Comparison of ENCODE assay signal across 11 mouse cellular contexts in the genomic region with DNA sequence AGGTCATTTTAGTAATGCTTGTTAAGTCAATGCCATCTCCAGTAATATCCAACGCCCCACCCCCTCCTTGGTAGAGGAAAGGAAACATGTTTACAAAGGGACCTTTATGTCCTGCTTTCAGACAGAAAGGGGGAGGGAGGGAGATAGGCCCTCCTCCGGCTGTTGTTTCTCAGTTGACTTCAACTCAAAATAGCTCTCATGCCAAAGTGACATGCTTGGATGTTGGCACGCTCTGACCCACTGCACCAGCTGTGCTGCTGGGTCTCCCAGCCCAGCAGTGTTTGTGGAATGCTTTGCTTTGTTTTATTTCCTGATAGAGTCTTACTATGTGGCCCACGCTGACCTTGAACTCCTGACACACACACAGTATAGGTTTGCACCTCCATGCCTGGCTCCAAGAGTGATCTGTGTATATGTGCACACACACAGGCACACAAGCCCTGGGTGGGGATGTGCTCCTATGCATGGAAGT. TPM values are rescaled to one million over a fixed set of nuclear protein-coding genes. Genes with fewer than 3 reads are reported as not detected.
A peak's percentile ranks its signal among the peaks of the same experiment; 100 is the strongest.
DNase-seq lines count a peak whose midpoint lies in the region; ATAC-seq and TF ChIP-seq lines count a peak whose summit lies in the region.
"Had no signal": no experiment of that assay in that cellular context is flagged by ENCODE, and none has a peak within 500 bp of the region (broad histone marks: within the 10 kb centered on the region; RNA-seq: fewer than 3 reads in every experiment).

No protein-coding gene starts in this region.

- H3K4me2 ChIP-seq in heart, embryonic 11.5 days: no peak overlapping the region
- H3K4me2 ChIP-seq in lung, embryonic 14.5 days: no peak overlapping the region
- no peak overlapping the region for H3K4me2 ChIP-seq in embryonic facial prominence, embryonic 13.5 days
- H3K4me2 ChIP-seq in myocyte (ENCODE audit: low read depth): no peak overlapping the region

- no peak for TF ChIP-seq EP300 in heart, adult 2 months (IDR thresholded peaks at IDR 0.05; ENCODE audit: insufficient read depth, low read depth, low read length)

- TF ChIP-seq POLR2A in heart, adult 2 months (IDR thresholded peaks at IDR 0.05; ENCODE audit: insufficient read depth, low read depth, low read length): no peak
- no peak for TF ChIP-seq POLR2A in myocyte (IDR thresholded peaks at IDR 0.05; ENCODE audit: insufficient read length, low read depth)

- DNase-seq in heart, adult 2 months: no peak
- DNase-seq in lung, embryonic 14.5 days: peak; percentile 46
- DNase-seq in lung, postnatal 25 days (ENCODE audit: low spot score): no peak
- DNase-seq in kidney, postnatal 25 days: no peak
- DNase-seq: adrenal gland, adult 2 months; spleen, adult 18-20 months; thymus, postnatal 4 days had no signal

- no peaks in the 10 kb centered on the region for H3K4me1 ChIP-seq in heart, embryonic 11.5 days (ENCODE audit: control insufficient read depth, insufficient read depth, low read length)
- peaks cover 4% of the 10 kb centered on the region for H3K4me1 ChIP-seq in heart, adult 2 months (ENCODE audit: control insufficient read depth, insufficient read depth, low read length)
- no peaks in the 10 kb centered on the region for H3K4me1 ChIP-seq in lung, embryonic 14.5 days (ENCODE audit: insufficient read depth)
- H3K4me1 ChIP-seq in embryonic facial prominence, embryonic 13.5 days: no peaks in the 10 kb centered on the region
- H3K4me1 ChIP-seq: megakaryocyte, embryonic 14.5 days had no signal

- no peaks in the 10 kb centered on the region for H3K9me3 ChIP-seq in heart, embryonic 11.5 days (replicated peaks; ENCODE audit: control insufficient read depth, low read length)
- H3K9me3 ChIP-seq in lung, embryonic 14.5 days (ENCODE audit: low read depth, low read length): no peaks in the 10 kb centered on the region
- H3K9me3 ChIP-seq in embryonic facial prominence, embryonic 13.5 days: no peaks in the 10 kb centered on the region

- no peaks in the 10 kb centered on the region for H3K27me3 ChIP-seq in heart, embryonic 11.5 days (ENCODE audit: control insufficient read depth, insufficient read depth, low read length)
- H3K27me3 ChIP-seq in heart, adult 2 months (ENCODE audit: control insufficient read depth, insufficient read depth, low read length): no peaks in the 10 kb centered on the region
- no peaks in the 10 kb centered on the region for H3K27me3 ChIP-seq in lung, embryonic 14.5 days (ENCODE audit: insufficient read depth, low read length)
- H3K27me3 ChIP-seq in embryonic facial prominence, embryonic 13.5 days: no peaks in the 10 kb centered on the region
- H3K27me3 ChIP-seq in myocyte (ENCODE audit: control insufficient read depth, insufficient read depth, insufficient read length): no peaks in the 10 kb centered on the region

- H3K79me2 ChIP-seq in heart, adult 2 months (replicated peaks; ENCODE audit: control insufficient read depth, insufficient read depth, low read length): no peaks in the 10 kb centered on the region
- H3K79me2 ChIP-seq in myocyte (ENCODE audit: control insufficient read depth, insufficient read depth): no peaks in the 10 kb centered on the region

- no peak overlapping the region for H3K9ac ChIP-seq in heart, embryonic 11.5 days (ENCODE audit: low read depth, low read length)
- no peak overlapping the region for H3K9ac ChIP-seq in heart, adult 2 months (ENCODE audit: low read depth, low read length)
- H3K9ac ChIP-seq in lung, embryonic 14.5 days: no peak overlapping the region
- no peak overlapping the region for H3K9ac ChIP-seq in embryonic facial prominence, embryonic 13.5 days

- WGBS in heart, embryonic 11.5 days (ENCODE audit: insufficient replicate concordance): 49% methylated on average over 4 of the region's 4 CpGs
- 29% methylated on average over 4 of the region's 4 CpGs for WGBS in heart, adult 2 months
- WGBS in lung, embryonic 14.5 days: 56% methylated on average over 4 of the region's 4 CpGs
- WGBS in embryonic facial prominence, embryonic 13.5 days: 44% methylated on average over 4 of the region's 4 CpGs

- no peak for TF ChIP-seq CTCF in heart, adult 2 months (IDR thresholded peaks at IDR 0.05)
- no peak for TF ChIP-seq CTCF in lung, embryonic 14.5 days (IDR thresholded peaks at IDR 0.05; ENCODE audit: low read depth)

- H3ac ChIP-seq in myocyte (ENCODE audit: control insufficient read depth, insufficient read length): no peak overlapping the region

- H3K36me3 ChIP-seq in heart, embryonic 11.5 days (ENCODE audit: control insufficient read depth, insufficient read depth, low read length): no peaks in the 10 kb centered on the region
- H3K36me3 ChIP-seq in heart, adult 2 months (ENCODE audit: control insufficient read depth, insufficient read depth, low read length): no peaks in the 10 kb centered on the region
- H3K36me3 ChIP-seq in lung, embryonic 14.5 days (ENCODE audit: insufficient read depth): no peaks in the 10 kb centered on the region
- H3K36me3 ChIP-seq in embryonic facial prominence, embryonic 13.5 days: no peaks in the 10 kb centered on the region
- H3K36me3 ChIP-seq in myocyte (ENCODE audit: control insufficient read depth, insufficient read depth): no peaks in the 10 kb centered on the region

- no peak overlapping the region for H3K4me3 ChIP-seq in heart, embryonic 11.5 days (ENCODE audit: low read depth, low read length)
- H3K4me3 ChIP-seq in heart, adult 2 months: no peak overlapping the region
- no peak overlapping the region for H3K4me3 ChIP-seq in lung, embryonic 14.5 days (ENCODE audit: low read depth, low read length)
- no peak overlapping the region for H3K4me3 ChIP-seq in embryonic facial prominence, embryonic 13.5 days
- no peak overlapping the region for H3K4me3 ChIP-seq in myocyte
- H3K4me3 ChIP-seq: megakaryocyte, embryonic 14.5 days had no signal

- H3K27ac ChIP-seq in heart, embryonic 11.5 days (ENCODE audit: low read depth, low read length): no peak overlapping the region
- no peak overlapping the region for H3K27ac ChIP-seq in heart, adult 2 months
- no peak overlapping the region for H3K27ac ChIP-seq in lung, embryonic 14.5 days (ENCODE audit: low read depth)
- no peak overlapping the region for H3K27ac ChIP-seq in embryonic facial prominence, embryonic 13.5 days

- 0 out of 2 replicates have a peak, but pooled peaks have one; percentile 49 for ATAC-seq in heart, embryonic 11.5 days (replicated peaks; ENCODE audit: insufficient number of reproducible peaks, low FRiP score, low TSS enrichment)
- ATAC-seq in lung, embryonic 14.5 days (ENCODE audit: insufficient read depth): peak; percentile 66; the same call in 1 of the 2 replicates
- ATAC-seq in embryonic facial prominence, embryonic 13.5 days (ENCODE audit: insufficient number of reproducible peaks, insufficient read depth, low FRiP score, low TSS enrichment, low read depth): 0 out of 2 replicates have a peak, but pooled peaks have one; percentile 52

- intact Hi-C loops in heart, adult 2 months (cut with DNase I): no loop called here

TF ChIP-seq in myocyte, 11 proteins besides CTCF, POLR2A, EP300 and RAD21:
- TF ChIP-seq TCF3 (IDR thresholded peaks at IDR 0.05; ENCODE audit: insufficient read length, low read depth) (peak; percentile 28), MYOG (IDR thresholded peaks at IDR 0.05; ENCODE audit: control insufficient read depth in 1 of 3, insufficient read depth in 1 of 3, insufficient read length in 2 of 3, low read depth in 2 of 3) (peak; percentile 26 to 85 (median 67)), REST (IDR thresholded peaks at IDR 0.05; ENCODE audit: insufficient read depth, insufficient read length) (no peak), SRF (IDR thresholded peaks at IDR 0.05; ENCODE audit: control insufficient read depth, insufficient read length, low read depth) (no peak), USF1 (IDR thresholded peaks at IDR 0.05; ENCODE audit: low read depth) (no peak), MYOD1 (IDR thresholded peaks at IDR 0.05; ENCODE audit: control insufficient read depth in 1 of 3, insufficient read length in 2 of 3, low read depth in 2 of 3) (peak in 2 of 3 experiments; percentile 61 to 63), E2F4 (IDR thresholded peaks at IDR 0.05; ENCODE audit: insufficient read depth) (no peak), POLR2AphosphoS2 (IDR thresholded peaks at IDR 0.05; ENCODE audit: insufficient read length, low read depth) (no peak), MAX (IDR thresholded peaks at IDR 0.05; ENCODE audit: low read depth) (no peak), CEBPB (IDR thresholded peaks at IDR 0.05; ENCODE audit: insufficient read depth, poor library complexity, severe bottlenecking) (no peak), TCF12 (IDR thresholded peaks at IDR 0.05; ENCODE audit: insufficient read depth, poor library complexity, severe bottlenecking) (peak; percentile 11)

RNA-seq across cellular contexts. Expression of a gene that starts 36.7 kb away (rescaled TPM):
- 243 and 280 TPM in 2 replicates for polyA plus RNA-seq in heart, embryonic 11.5 days (2014; fragmentation: Nextera tagmentation; extraction: Ambion mirVana)
- total RNA-seq in heart, adult 2 months (2021): 100 to 1,000 TPM; 124 to 132 TPM
- polyA plus RNA-seq in heart, adult 2 months (2012; rRNA removed): 40.8 and 61.1 TPM in 2 replicates
- polyA plus RNA-seq in lung, embryonic 14.5 days (2014; fragmentation: Nextera tagmentation; extraction: Ambion mirVana): 308 and 325 TPM in 2 replicates
- 256 and 280 TPM in 2 replicates for polyA plus RNA-seq in embryonic facial prominence, embryonic 13.5 days (2015; fragmentation: Nextera tagmentation; extraction: Ambion mirVana)
- polyA plus RNA-seq in myocyte (2012; fragmentation: generic; extraction: Trizol): 201 TPM
